Mouse (Mus musculus) midbrain, embryonic 11.5 days (tissue): ENCODE data around the gene Ndufc1. TPM values are rescaled to one million over a fixed set of nuclear protein-coding genes. Genes with fewer than 3 reads are reported as not detected.
A peak's percentile ranks its signal among the peaks of the same experiment; 100 is the strongest.
"Not testable (repeated sequence)": the region's sequence is repeated elsewhere in the genome, so short reads cannot be mapped to it uniquely, and the experiment has no call there.

Source experiments
- ATAC-seq: fragments of 200-750 bp; cut with Nextera tagmentation; 2 replicates; pipeline ENCODE4 v1.8.0; 2017; ENCODE audit warnings: moderate TSS enrichment, moderate library complexity; ENCODE audit not compliant: low FRiP score
- DNase-seq: peaks from one replicate; pipeline ENCODE4 v3.0.0; 2015; ENCODE audit warnings: low spot score; ENCODE audit errors: missing footprints
- H3K27ac ChIP-seq: fragments of 300-500 bp; sonication (generic); 2 replicates; pipeline ENCODE4 v1.5.1; 2014; ENCODE audit warnings: low read depth, low read length
- H3K27me3 ChIP-seq: fragments of 300-500 bp; sonication (generic); 2 replicates; pipeline ENCODE4 v1.6.1; 2014; ENCODE audit warnings: mild to moderate bottlenecking, low read length, moderate library complexity, mixed read lengths; ENCODE audit not compliant: control insufficient read depth, insufficient read depth
- H3K36me3 ChIP-seq: fragments of 300-500 bp; sonication (generic); 2 replicates; pipeline ENCODE4 v1.6.1; 2014; ENCODE audit warnings: mild to moderate bottlenecking, low read length, moderate library complexity, mixed read lengths; ENCODE audit not compliant: control insufficient read depth, insufficient read depth
- H3K4me1 ChIP-seq: fragments of 300-500 bp; sonication (generic); 2 replicates; pipeline ENCODE4 v1.6.1; 2014; ENCODE audit warnings: low read length; ENCODE audit not compliant: control insufficient read depth, insufficient read depth
- H3K4me2 ChIP-seq: fragments of 300-500 bp; sonication (generic); 2 replicates; pipeline ENCODE4 v1.6.1; 2014; ENCODE audit warnings: mild to moderate bottlenecking, moderate library complexity
- H3K4me3 ChIP-seq: fragments of 300-500 bp; sonication (generic); 2 replicates; pipeline ENCODE4 v1.5.1; 2014; ENCODE audit warnings: low read depth, low read length
- H3K9ac ChIP-seq: fragments of 300-500 bp; sonication (generic); 2 replicates; pipeline ENCODE4 v1.6.1; 2014; ENCODE audit warnings: low read length
- H3K9me3 ChIP-seq: fragments of 300-500 bp; sonication (generic); 2 replicates; pipeline ENCODE4 v1.6.1; 2016; ENCODE audit warnings: low read length; ENCODE audit not compliant: control insufficient read depth
- WGBS: fragments of 180-500 bp; shearing (Covaris S2); extraction: QIAGEN DNeasy Blood & Tissue Kit; methylation state at CpG from one replicate; pipeline ENCODE4 v1.1.7; 2014; 5-methylcytosine and 5-hydroxymethylcytosine counted together
- polyA plus RNA-seq: library from polyadenylated mRNA; unstranded; fragments of >200 nt; fragmentation: Nextera tagmentation; extraction: Ambion mirVana; gene quantifications from 2 replicates; pipeline ENCODE4 v1.2.1, GENCODE M21; 2014

The Ndufc1 gene
- polyA plus RNA-seq: 739 and 783 TPM in 2 replicates

- no peaks in the 10 kb centered on the region; the same call in 1 of the 2 replicates for H3K36me3 ChIP-seq
- H3K27ac ChIP-seq: peak within 1 kb of the TSS; percentile 96
- DNase-seq (peak; percentile 100), ATAC-seq (peak; percentile 94)
- H3K4me3 ChIP-seq: peak within 1 kb of the TSS; percentile 78
- peak within 1 kb of the TSS; percentile 59 for H3K4me2 ChIP-seq
- WGBS: under 1% methylated on average over 40 of the region's 40 CpGs
- H3K27me3 ChIP-seq: no peaks in the 10 kb centered on the region
- peak within 1 kb of the TSS; percentile 95 for H3K9ac ChIP-seq
- peaks cover 6% of the 10 kb centered on the region for H3K4me1 ChIP-seq
- H3K9me3 ChIP-seq: no peaks in the 10 kb centered on the region
Measured at GRCm38 (mm10) chr3:51408561-51409183, at the start of gene Ndufc1. Gene Ndufc1, minus strand, starts transcription at chr3:51408988.

- Histone ChIP-seq H3K9ac (no peak overlapping the region), H3K9me3 (no peaks in the 10 kb centered on the region), H3K4me1 (no peaks in the 10 kb centered on the region), H3K4me3 (no peak overlapping the region), H3K4me2 (no peak overlapping the region), H3K27ac (no peak overlapping the region), H3K36me3 (no peaks in the 10 kb centered on the region), H3K27me3 (no peaks in the 10 kb centered on the region)
- WGBS: 86% methylated on average over 3 of the region's 3 CpGs
- DNase-seq (no peak), ATAC-seq (no peak)
Measured at GRCm38 (mm10) chr3:51434871-51435595, 26.2 kb upstream of the Ndufc1 start.

- WGBS: 87% methylated on average over 5 of the region's 5 CpGs
- H3K36me3 ChIP-seq, H3K4me1 ChIP-seq, H3K27ac ChIP-seq, H3K9ac ChIP-seq, ATAC-seq, H3K4me3 ChIP-seq, H3K27me3 ChIP-seq, H3K4me2 ChIP-seq, DNase-seq, H3K9me3 ChIP-seq: not testable (repeated sequence)
Measured at GRCm38 (mm10) chr3:51434364-51434763, 25.6 kb upstream of the Ndufc1 start.

GRCm38 (mm10) chr3:51425394-51425793 is 16.6 kb upstream of the Ndufc1 start:
- no peaks in the 10 kb centered on the region for H3K27me3 ChIP-seq
- no peak overlapping the region for H3K9ac ChIP-seq
- H3K9me3 ChIP-seq: no peaks in the 10 kb centered on the region
- H3K36me3 ChIP-seq: no peaks in the 10 kb centered on the region
- H3K27ac ChIP-seq: no peak overlapping the region
- H3K4me1 ChIP-seq: no peaks in the 10 kb centered on the region
- no peak overlapping the region for H3K4me3 ChIP-seq
- H3K4me2 ChIP-seq: no peak overlapping the region
- no peak for DNase-seq
- no peak for ATAC-seq

- DNase-seq (no peak), ATAC-seq (no peak)
- H3K36me3 ChIP-seq: no peaks in the 10 kb centered on the region; the same call in 1 of the 2 replicates
- no peaks in the 10 kb centered on the region for H3K9me3 ChIP-seq
- H3K27ac ChIP-seq: no peak overlapping the region
- H3K9ac ChIP-seq: no peak overlapping the region
- no peaks in the 10 kb centered on the region for H3K27me3 ChIP-seq
- H3K4me3 ChIP-seq: no peak overlapping the region
- WGBS: 88% methylated on average over 3 of the region's 3 CpGs
- H3K4me2 ChIP-seq: no peak overlapping the region
- H3K4me1 ChIP-seq: peaks cover 9% of the 10 kb centered on the region
Measured at GRCm38 (mm10) chr3:51421921-51422320, 13.1 kb upstream of the Ndufc1 start.

- Histone ChIP-seq H3K4me1 (peaks cover 18% of the 10 kb centered on the region), H3K4me3 (peak overlapping the region; percentile 5; the same call in 1 of the 2 replicates), H3K9ac (no peak overlapping the region), H3K36me3 (no peaks in the 10 kb centered on the region; the same call in 1 of the 2 replicates), H3K27ac (no peak overlapping the region), H3K4me2 (peak overlapping the region; percentile 79; the same call in 1 of the 2 replicates), H3K9me3 (no peaks in the 10 kb centered on the region), H3K27me3 (no peaks in the 10 kb centered on the region)
- ATAC-seq: no peak
- no peak for DNase-seq
- WGBS: 73% methylated on average over 2 of the region's 2 CpGs
Measured at GRCm38 (mm10) chr3:51417966-51418365, 9.2 kb upstream of the Ndufc1 start.

GRCm38 (mm10) chr3:51417485-51417884 is 8.7 kb upstream of the Ndufc1 start:
- Histone ChIP-seq H3K4me3 (peak overlapping the region; percentile 76), H3K9ac (no peak overlapping the region; the same call in 1 of the 2 replicates), H3K4me2 (peak overlapping the region; percentile 79), H3K9me3 (no peaks in the 10 kb centered on the region), H3K27me3 (no peaks in the 10 kb centered on the region), H3K36me3 (no peaks in the 10 kb centered on the region; the same call in 1 of the 2 replicates), H3K27ac (no peak overlapping the region), H3K4me1 (peaks cover 18% of the 10 kb centered on the region)
- ATAC-seq (no peak), DNase-seq (no peak)
- 42% methylated on average over 2 of the region's 2 CpGs for WGBS

GRCm38 (mm10) chr3:51417135-51417458 is 8.3 kb upstream of the Ndufc1 start:
- ATAC-seq (no peak), DNase-seq (peak; percentile 92)
- Histone ChIP-seq H3K4me2 (peak overlapping the region; percentile 79), H3K27me3 (no peaks in the 10 kb centered on the region), H3K27ac (peak overlapping the region; percentile 87; the same call in 1 of the 2 replicates), H3K9ac (peak overlapping the region; percentile 93), H3K9me3 (no peaks in the 10 kb centered on the region), H3K36me3 (no peaks in the 10 kb centered on the region; the same call in 1 of the 2 replicates), H3K4me1 (peaks cover 18% of the 10 kb centered on the region), H3K4me3 (peak overlapping the region; percentile 76)
- WGBS: 10% methylated on average over 8 of the region's 8 CpGs
